Mouse (Mus musculus): Measurements from ENCODE around the gene Topbp1. TPM values are rescaled to one million over a fixed set of nuclear protein-coding genes. Genes with fewer than 3 reads are reported as not detected.
"Not testable (repeated sequence)": the region's sequence is repeated elsewhere in the genome, so short reads cannot be mapped to it uniquely, and the experiment has no call there.

Gene Topbp1
- polyA plus RNA-seq, 1 experiment from 2014 or later, result 57.3 TPM

- Histone ChIP-seq H3K9ac (replicated peaks; ENCODE audit: low read length) (no peak overlapping the region), H3K36me3 (ENCODE audit: insufficient read depth, low read length) (peaks cover 82% of the 10 kb centered on the region), H3K27ac (ENCODE audit: low read length) (no peak overlapping the region), H3K4me2 (replicated peaks; ENCODE audit: low read depth, low read length) (no peak overlapping the region), H3K9me3 (ENCODE audit: low read length) (no peaks in the 10 kb centered on the region), H3K27me3 (ENCODE audit: insufficient read depth, low read length) (no peaks in the 10 kb centered on the region), H3K4me3 (ENCODE audit: low read length) (no peak overlapping the region), H3K4me1 (ENCODE audit: insufficient read depth, low read length) (no peaks in the 10 kb centered on the region)
- no peak for ATAC-seq (ENCODE audit: low FRiP score, low TSS enrichment)
These were observed 31.9 kb downstream of the Topbp1 start for GRCm38 (mm10) chr9:103336912-103337311.

GRCm38 (mm10) chr9:103347045-103347444 lies 42.0 kb downstream of the Topbp1 start:
- ATAC-seq (ENCODE audit: low FRiP score, low TSS enrichment), result no peak
- H3K9me3 ChIP-seq (ENCODE audit: low read length), result no peaks in the 10 kb centered on the region
- peaks cover 66% of the 10 kb centered on the region for H3K36me3 ChIP-seq (ENCODE audit: insufficient read depth, low read length)
- no peaks in the 10 kb centered on the region for H3K27me3 ChIP-seq (ENCODE audit: insufficient read depth, low read length)
- no peaks in the 10 kb centered on the region for H3K4me1 ChIP-seq (ENCODE audit: insufficient read depth, low read length)
- H3K4me2 ChIP-seq (replicated peaks; ENCODE audit: low read depth, low read length), result no peak overlapping the region
- H3K9ac ChIP-seq (replicated peaks; ENCODE audit: low read length), result no peak overlapping the region
- H3K4me3 ChIP-seq (ENCODE audit: low read length), result no peak overlapping the region
- H3K27ac ChIP-seq (ENCODE audit: low read length), result no peak overlapping the region
- WGBS, result 85% methylated on average over 4 of the region's 4 CpGs

- Histone ChIP-seq H3K27ac (ENCODE audit: low read length) (no peak overlapping the region), H3K9ac (replicated peaks; ENCODE audit: low read length) (no peak overlapping the region), H3K9me3 (ENCODE audit: low read length) (no peaks in the 10 kb centered on the region), H3K27me3 (ENCODE audit: insufficient read depth, low read length) (no peaks in the 10 kb centered on the region), H3K36me3 (ENCODE audit: insufficient read depth, low read length) (peaks cover 67% of the 10 kb centered on the region), H3K4me1 (ENCODE audit: insufficient read depth, low read length) (no peaks in the 10 kb centered on the region), H3K4me3 (ENCODE audit: low read length) (no peak overlapping the region), H3K4me2 (replicated peaks; ENCODE audit: low read depth, low read length) (no peak overlapping the region)
- 70% methylated on average over 1 of the region's 1 CpGs for WGBS
- ATAC-seq (ENCODE audit: low FRiP score, low TSS enrichment), result no peak
These were observed 43.0 kb downstream of the Topbp1 start for GRCm38 (mm10) chr9:103347996-103348490.

- Histone ChIP-seq H3K4me1 (ENCODE audit: insufficient read depth, low read length) (no peaks in the 10 kb centered on the region), H3K36me3 (ENCODE audit: insufficient read depth, low read length) (peaks cover 61% of the 10 kb centered on the region)
- no peak for ATAC-seq (ENCODE audit: low FRiP score, low TSS enrichment)
These were observed 43.8 kb downstream of the Topbp1 start for GRCm38 (mm10) chr9:103348791-103349190.

GRCm38 (mm10) chr9:103353500-103354260 lies 48.7 kb downstream of the Topbp1 start:
- H3K27ac ChIP-seq (ENCODE audit: low read length); H3K4me3 ChIP-seq (ENCODE audit: low read length); H3K9ac ChIP-seq (replicated peaks; ENCODE audit: low read length); H3K27me3 ChIP-seq (ENCODE audit: insufficient read depth, low read length); ATAC-seq (ENCODE audit: low FRiP score, low TSS enrichment); H3K4me1 ChIP-seq (ENCODE audit: insufficient read depth, low read length); H3K4me2 ChIP-seq (replicated peaks; ENCODE audit: low read depth, low read length); H3K9me3 ChIP-seq (ENCODE audit: low read length): not testable (repeated sequence)
- H3K36me3 ChIP-seq (ENCODE audit: insufficient read depth, low read length), result peaks cover 53% of the 10 kb centered on the region
- 77% methylated on average over 7 of the region's 7 CpGs for WGBS

More at GRCm38 (mm10) chr9:103348791-103349190, 43.8 kb downstream of the Topbp1 start:
- Histone ChIP-seq H3K9ac (replicated peaks; ENCODE audit: low read length) (no peak overlapping the region), H3K27me3 (ENCODE audit: insufficient read depth, low read length) (no peaks in the 10 kb centered on the region), H3K4me3 (ENCODE audit: low read length) (no peak overlapping the region), H3K4me2 (replicated peaks; ENCODE audit: low read depth, low read length) (no peak overlapping the region), H3K27ac (ENCODE audit: low read length) (no peak overlapping the region), H3K9me3 (ENCODE audit: low read length) (no peaks in the 10 kb centered on the region)

- no peak overlapping the region for H3K27ac ChIP-seq (ENCODE audit: low read length)
- no peaks in the 10 kb centered on the region for H3K9me3 ChIP-seq (ENCODE audit: low read length)
- H3K4me2 ChIP-seq (replicated peaks; ENCODE audit: low read depth, low read length), result no peak overlapping the region
- H3K9ac ChIP-seq (replicated peaks; ENCODE audit: low read length), result no peak overlapping the region
- no peak overlapping the region for H3K4me3 ChIP-seq (ENCODE audit: low read length)
- ATAC-seq (ENCODE audit: low FRiP score, low TSS enrichment), result no peak
- peaks cover 50% of the 10 kb centered on the region for H3K36me3 ChIP-seq (ENCODE audit: insufficient read depth, low read length)
- peaks cover 4% of the 10 kb centered on the region for H3K4me1 ChIP-seq (ENCODE audit: insufficient read depth, low read length)
- no peaks in the 10 kb centered on the region for H3K27me3 ChIP-seq (ENCODE audit: insufficient read depth, low read length)
These were observed 52.9 kb downstream of the Topbp1 start for GRCm38 (mm10) chr9:103357893-103358292.

- Histone ChIP-seq H3K27me3 (ENCODE audit: insufficient read depth, low read length) (no peaks in the 10 kb centered on the region), H3K4me3 (ENCODE audit: low read length) (no peak overlapping the region), H3K27ac (ENCODE audit: low read length) (no peak overlapping the region), H3K9ac (replicated peaks; ENCODE audit: low read length) (no peak overlapping the region), H3K36me3 (ENCODE audit: insufficient read depth, low read length) (peaks cover 49% of the 10 kb centered on the region), H3K4me1 (ENCODE audit: insufficient read depth, low read length) (peaks cover 10% of the 10 kb centered on the region), H3K4me2 (replicated peaks; ENCODE audit: low read depth, low read length) (no peak overlapping the region), H3K9me3 (ENCODE audit: low read length) (no peaks in the 10 kb centered on the region)
- 87% methylated on average over 4 of the region's 4 CpGs for WGBS
- ATAC-seq (ENCODE audit: low FRiP score, low TSS enrichment), result no peak
These were observed 53.5 kb downstream of the Topbp1 start for GRCm38 (mm10) chr9:103358545-103358944.

- Histone ChIP-seq H3K4me3 (ENCODE audit: low read length) (no peak overlapping the region), H3K4me1 (ENCODE audit: insufficient read depth, low read length) (peaks cover 13% of the 10 kb centered on the region), H3K27me3 (ENCODE audit: insufficient read depth, low read length) (no peaks in the 10 kb centered on the region), H3K9me3 (ENCODE audit: low read length) (no peaks in the 10 kb centered on the region), H3K9ac (replicated peaks; ENCODE audit: low read length) (no peak overlapping the region), H3K4me2 (replicated peaks; ENCODE audit: low read depth, low read length) (no peak overlapping the region), H3K36me3 (ENCODE audit: insufficient read depth, low read length) (peaks cover 49% of the 10 kb centered on the region), H3K27ac (ENCODE audit: low read length) (no peak overlapping the region)
- 66% methylated on average over 2 of the region's 2 CpGs for WGBS
- ATAC-seq (ENCODE audit: low FRiP score, low TSS enrichment), result no peak
These were observed 55.6 kb downstream of the Topbp1 start for GRCm38 (mm10) chr9:103360642-103361041.

GRCm38 (mm10) chr9:103363088-103363487 lies 58.1 kb downstream of the Topbp1 start:
- ATAC-seq (ENCODE audit: low FRiP score, low TSS enrichment), result no peak
- Histone ChIP-seq H3K4me3 (ENCODE audit: low read length) (peak overlapping the region; percentile 89), H3K9me3 (ENCODE audit: low read length) (no peaks in the 10 kb centered on the region), H3K27me3 (ENCODE audit: insufficient read depth, low read length) (no peaks in the 10 kb centered on the region), H3K27ac (ENCODE audit: low read length) (no peak overlapping the region), H3K4me1 (ENCODE audit: insufficient read depth, low read length) (peaks cover 19% of the 10 kb centered on the region), H3K36me3 (ENCODE audit: insufficient read depth, low read length) (peaks cover 30% of the 10 kb centered on the region), H3K4me2 (replicated peaks; ENCODE audit: low read depth, low read length) (peak overlapping the region; percentile 76), H3K9ac (replicated peaks; ENCODE audit: low read length) (peak overlapping the region; percentile 96; the same call in 1 of the 2 replicates)
- WGBS, result 54% methylated on average over 6 of the region's 6 CpGs

GRCm38 (mm10) chr9:103363730-103364417 lies 58.9 kb downstream of the Topbp1 start:
- H3K9ac ChIP-seq (replicated peaks; ENCODE audit: low read length), result peak overlapping the region; percentile 96
- peak overlapping the region; percentile 98; the same call in 1 of the 2 replicates for H3K27ac ChIP-seq (ENCODE audit: low read length)
- peaks cover 23% of the 10 kb centered on the region for H3K36me3 ChIP-seq (ENCODE audit: insufficient read depth, low read length)
- H3K4me3 ChIP-seq (ENCODE audit: low read length), result peak overlapping the region; percentile 89
- H3K4me2 ChIP-seq (replicated peaks; ENCODE audit: low read depth, low read length), result peak overlapping the region; percentile 76
- no peaks in the 10 kb centered on the region for H3K27me3 ChIP-seq (ENCODE audit: insufficient read depth, low read length)
- WGBS, result under 1% methylated on average over 21 of the region's 21 CpGs
- no peaks in the 10 kb centered on the region for H3K9me3 ChIP-seq (ENCODE audit: low read length)
- no peak for ATAC-seq (ENCODE audit: low FRiP score, low TSS enrichment)
- H3K4me1 ChIP-seq (ENCODE audit: insufficient read depth, low read length), result peaks cover 19% of the 10 kb centered on the region
